Mouse (Mus musculus) kidney, postnatal 10 days (tissue): ENCODE results near the gene S100a2.

Source experiments
- DNase-seq: peaks from one replicate; pipeline ENCODE4 v3.0.0; 2021; ENCODE audit warnings: mixed read lengths

Gene S100a2

GRCm38 (mm10) chr3:90621552-90621951 lies 31.5 kb downstream of the S100a2 start:
- no peak for DNase-seq

- DNase-seq = peak; percentile 86
These were observed 33.5 kb downstream of the S100a2 start for GRCm38 (mm10) chr3:90623435-90624071.

DNA sequence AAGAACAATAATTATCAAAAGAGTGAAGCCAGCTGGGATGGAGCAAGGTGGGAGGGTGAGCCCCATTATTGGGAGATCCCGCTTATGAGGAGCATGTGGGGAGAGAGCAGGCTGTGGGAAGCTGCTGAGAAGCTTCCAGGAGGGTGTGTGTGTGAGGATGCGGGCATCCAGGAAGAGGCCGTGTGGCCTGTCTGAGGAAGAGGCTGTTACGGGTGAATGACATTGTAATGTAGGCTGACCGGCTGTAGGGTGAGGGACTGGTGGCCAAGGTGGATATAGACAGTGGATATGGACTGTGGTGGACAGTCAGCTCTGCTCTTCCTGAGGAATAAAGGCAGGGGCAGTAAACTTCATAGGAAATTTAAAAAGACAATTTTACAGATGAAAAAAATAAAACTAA lies 35.4 kb downstream of the S100a2 start:
- no peak for DNase-seq

- DNase-seq = no peak
These were observed 36.4 kb downstream of the S100a2 start for GRCm38 (mm10) chr3:90626266-90627021.

DNA sequence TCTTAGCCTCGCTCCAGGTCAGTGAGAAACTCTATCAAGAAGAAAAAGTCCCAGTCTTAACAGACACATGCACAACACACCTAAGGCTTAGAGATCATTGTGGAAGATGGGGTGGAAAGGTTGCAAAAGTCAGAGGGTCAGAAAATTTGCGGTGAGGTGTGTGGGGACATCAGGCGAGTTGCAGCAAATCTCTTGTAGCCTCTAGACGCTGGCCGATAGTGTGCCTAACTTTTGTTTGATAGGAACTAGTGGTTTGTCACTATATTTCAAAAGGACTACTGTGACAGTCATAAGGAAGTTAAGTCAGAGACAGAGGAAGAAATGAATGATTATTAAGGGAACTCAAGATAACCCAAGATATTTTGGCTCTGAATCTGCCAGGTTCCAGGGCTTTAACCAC lies 37.3 kb downstream of the S100a2 start:
- no peak for DNase-seq

DNA sequence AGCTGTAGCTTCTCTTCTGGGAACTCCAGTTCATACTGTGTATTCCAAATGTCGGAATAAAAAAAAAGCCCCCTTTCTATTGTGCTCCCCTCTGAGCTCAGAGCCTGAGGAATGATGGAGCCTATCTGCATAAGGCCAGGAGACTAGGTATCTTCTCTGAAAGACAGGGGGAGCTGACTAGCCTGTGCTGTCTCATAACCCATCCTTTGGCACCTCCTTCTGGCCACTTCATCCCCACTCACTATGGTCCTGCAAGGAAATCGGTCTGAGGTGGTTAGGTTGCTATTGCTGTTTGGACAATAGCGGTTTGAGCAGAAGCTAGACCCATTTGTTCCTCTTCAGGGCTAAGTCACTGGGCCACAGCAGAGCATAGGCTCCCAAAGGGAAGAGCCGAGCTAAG lies 37.8 kb downstream of the S100a2 start:
- peak; percentile 59 for DNase-seq

DNA sequence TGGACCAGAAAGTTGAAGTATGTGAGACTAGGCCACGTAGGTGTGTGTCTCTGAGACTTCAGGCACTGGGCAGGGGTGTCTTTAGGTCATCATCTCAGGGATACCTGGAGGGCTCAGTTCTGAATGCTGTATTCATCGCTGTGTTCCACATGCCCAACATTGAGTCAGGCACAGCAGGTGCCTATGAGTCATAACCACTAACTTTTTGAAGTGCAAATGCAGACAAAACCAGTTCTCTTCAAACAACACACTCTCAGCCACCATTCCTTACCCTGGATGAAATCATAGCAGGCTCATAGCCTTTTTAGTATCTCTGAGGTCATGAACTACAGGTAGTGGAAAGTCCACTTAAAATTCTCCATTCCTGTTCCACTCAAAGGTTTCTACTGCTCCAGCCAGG lies 39.3 kb downstream of the S100a2 start:
- no peak for DNase-seq

DNA sequence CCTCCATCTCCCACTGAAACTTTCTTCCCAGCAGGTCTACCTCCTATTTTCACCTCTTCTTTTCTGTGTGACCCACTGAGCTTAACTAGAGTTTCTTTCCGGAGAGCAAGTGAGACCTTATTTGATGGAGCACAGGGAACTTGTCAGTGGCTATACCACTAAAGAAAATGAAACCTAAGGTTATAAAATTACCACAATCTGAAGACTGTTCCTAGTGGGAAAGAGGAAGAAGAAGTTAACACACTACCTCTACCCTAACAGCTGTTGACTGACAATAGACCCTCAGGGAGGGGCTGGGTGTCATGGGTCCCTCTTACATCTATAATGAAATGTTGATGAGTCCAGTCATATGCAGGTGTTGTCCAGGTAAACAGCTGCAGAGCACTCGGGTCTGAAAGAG lies 41.9 kb downstream of the S100a2 start:
- no peak for DNase-seq

DNA sequence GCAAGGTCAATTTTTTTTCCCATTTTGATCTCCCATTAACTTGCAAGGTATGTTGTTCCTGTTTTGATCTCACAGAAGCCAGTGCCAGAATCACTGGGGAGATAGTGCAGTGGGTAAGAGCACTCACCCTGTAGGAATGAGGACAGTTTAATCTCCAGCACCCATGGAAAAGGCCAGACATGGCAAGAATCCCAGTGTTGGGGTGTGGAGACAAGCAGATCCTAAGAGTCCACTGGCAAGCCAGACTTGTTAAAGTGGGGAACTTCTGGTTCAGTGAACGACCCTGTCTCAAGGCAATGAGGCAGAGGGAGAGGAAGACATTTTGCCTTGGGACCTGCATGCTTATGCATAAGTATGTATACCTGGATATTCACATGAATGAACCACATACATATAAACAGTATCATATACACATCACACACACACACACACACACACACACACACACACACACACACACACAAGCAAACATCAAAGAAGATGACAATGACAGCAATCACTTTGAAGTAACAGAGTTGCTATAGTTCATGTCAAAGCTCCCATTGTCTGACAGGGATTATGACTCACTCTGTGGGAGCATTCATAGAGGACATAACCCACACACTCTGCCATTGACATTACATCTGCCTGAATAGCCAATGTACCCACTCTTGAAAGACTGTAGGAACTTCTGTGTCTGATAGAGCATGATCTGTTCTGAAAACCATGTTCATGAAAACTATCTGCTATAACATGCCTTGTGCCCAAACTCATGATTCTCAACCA lies 48.6 kb downstream of the S100a2 start:
- no peak for DNase-seq

DNA sequence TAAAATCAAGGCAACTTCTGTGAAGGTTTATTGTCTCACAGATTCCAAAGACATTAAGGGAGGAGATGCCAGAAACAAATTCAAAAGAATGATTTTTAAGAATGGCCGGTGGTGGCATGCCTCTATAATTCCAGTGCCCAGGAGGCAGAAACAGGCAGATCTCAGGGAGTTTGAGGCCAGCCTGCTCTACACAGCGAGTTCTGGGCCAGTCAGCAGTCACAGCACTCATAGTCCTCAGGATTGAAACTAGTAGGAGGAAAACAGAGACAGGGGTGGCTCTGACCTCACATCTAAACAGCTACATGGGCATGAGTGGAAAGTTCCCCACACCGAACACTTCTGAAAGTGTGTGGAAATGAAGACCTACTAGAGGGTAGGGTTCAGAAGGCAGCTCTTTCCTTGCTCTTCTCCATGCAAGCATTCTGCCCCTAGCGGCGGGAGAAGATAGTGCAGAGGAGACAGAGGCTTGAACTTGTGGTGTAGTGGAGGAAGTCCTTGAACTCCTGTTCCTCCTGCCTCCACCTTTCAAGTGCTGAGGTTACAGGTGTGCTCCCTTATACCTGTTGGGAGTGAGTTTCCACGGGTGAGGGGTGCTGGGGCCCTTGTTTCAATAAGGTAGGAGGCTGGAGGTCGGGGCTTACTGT lies 49.6 kb downstream of the S100a2 start:
- peak; percentile 33 for DNase-seq

DNA sequence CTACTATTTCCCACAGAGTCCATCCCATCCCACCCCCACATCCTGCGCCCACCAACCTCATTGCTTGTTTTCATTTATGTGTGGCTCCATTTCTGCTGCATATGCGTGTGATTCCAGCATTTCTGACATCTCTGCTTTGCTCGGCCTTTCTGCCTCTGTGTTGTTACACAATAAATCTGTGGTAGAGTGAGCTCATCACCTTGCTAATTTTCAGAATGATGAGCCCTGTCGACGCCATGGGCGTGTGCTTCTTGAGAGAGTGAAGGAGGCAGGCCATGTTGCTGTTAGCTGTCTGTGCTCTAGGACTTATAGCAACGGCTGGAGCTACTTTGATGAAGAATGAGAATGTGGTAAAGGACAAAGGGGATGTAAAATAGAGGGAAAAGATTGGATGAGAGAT lies 50.9 kb downstream of the S100a2 start:
- DNase-seq = no peak
